Mouse (Mus musculus) limb, embryonic 11.5 days (tissue): ENCODE measurements around the gene Gabra1. TPM values are rescaled to one million over a fixed set of nuclear protein-coding genes. Genes with fewer than 3 reads are reported as not detected.

Source experiments
- ATAC-seq: fragments of 200-750 bp; cut with Nextera tagmentation; 2 replicates; pipeline ENCODE4 v1.8.0; 2017; ENCODE audit warnings: low read depth; ENCODE audit not compliant: insufficient number of reproducible peaks, low FRiP score, low TSS enrichment
- DNase-seq: peaks from one replicate; pipeline ENCODE4 v3.0.0-alpha.2; 2015; ENCODE audit warnings: low spot score
- H3K27ac ChIP-seq: fragments of 300-500 bp; sonication (generic); replicated peaks from 2 replicates; pipeline ENCODE4 v1.5.1; 2014; ENCODE audit warnings: low read depth, mild to moderate bottlenecking, low read length
- H3K27me3 ChIP-seq: fragments of 300-500 bp; sonication (generic); 2 replicates; pipeline ENCODE4 v1.6.1; 2014; ENCODE audit warnings: mild to moderate bottlenecking, low read length, mixed read lengths; ENCODE audit not compliant: control insufficient read depth, insufficient read depth
- H3K36me3 ChIP-seq: fragments of 300-500 bp; sonication (generic); 2 replicates; pipeline ENCODE4 v1.6.1; 2014; ENCODE audit warnings: mild to moderate bottlenecking, low read length, moderate library complexity, mixed read lengths; ENCODE audit not compliant: control insufficient read depth, insufficient read depth
- H3K4me1 ChIP-seq: fragments of 300-500 bp; sonication (generic); 2 replicates; pipeline ENCODE4 v1.6.1; 2014; ENCODE audit warnings: low read length, mixed read lengths; ENCODE audit not compliant: control insufficient read depth, insufficient read depth
- H3K4me2 ChIP-seq: fragments of 300-500 bp; sonication (generic); 2 replicates; pipeline ENCODE4 v1.6.1; 2014; ENCODE audit warnings: low read depth, mild to moderate bottlenecking, moderate library complexity; ENCODE audit not compliant: severe bottlenecking
- H3K4me3 ChIP-seq: fragments of 300-500 bp; sonication (generic); 2 replicates; pipeline ENCODE4 v1.5.1; 2014; ENCODE audit warnings: low read depth, low read length
- H3K9ac ChIP-seq: fragments of 300-500 bp; sonication (generic); 2 replicates; pipeline ENCODE4 v1.6.1; 2014; ENCODE audit warnings: mild to moderate bottlenecking, low read length
- H3K9me3 ChIP-seq: fragments of 300-500 bp; sonication (generic); 2 replicates; pipeline ENCODE4 v1.6.1; 2016; ENCODE audit warnings: low read length; ENCODE audit not compliant: control insufficient read depth
- WGBS: fragments of 180-500 bp; shearing (Covaris S2); extraction: QIAGEN DNeasy Blood & Tissue Kit; methylation state at CpG from one replicate; pipeline ENCODE4 v1.1.7; 2014; 5-methylcytosine and 5-hydroxymethylcytosine counted together
- polyA plus RNA-seq: library from polyadenylated mRNA; unstranded; fragments of >200 nt; fragmentation: Nextera tagmentation; extraction: Ambion mirVana; gene quantifications from 2 replicates; pipeline ENCODE4 v1.2.1, GENCODE M21; 2014

Gabra1 gene
- polyA plus RNA-seq, 1 experiment from 2014 or later, result 0.37 TPM

- no peak for DNase-seq
- H3K36me3 ChIP-seq, result no peaks in the 10 kb centered on the region
- H3K27ac ChIP-seq, result no peak overlapping the region
- H3K9ac ChIP-seq, result no peak overlapping the region
- no peak overlapping the region for H3K4me3 ChIP-seq
- H3K4me2 ChIP-seq, result no peak overlapping the region
- no peaks in the 10 kb centered on the region for H3K9me3 ChIP-seq
- H3K27me3 ChIP-seq, result no peaks in the 10 kb centered on the region
- H3K4me1 ChIP-seq, result no peaks in the 10 kb centered on the region
- ATAC-seq, result no peak
Observed at GRCm38 (mm10) chr11:42109627-42110026, 73.1 kb downstream of the Gabra1 start.

- no peaks in the 10 kb centered on the region for H3K4me1 ChIP-seq
- H3K4me3 ChIP-seq, result no peak overlapping the region
- no peak for DNase-seq
- no peak overlapping the region for H3K27ac ChIP-seq
- no peaks in the 10 kb centered on the region for H3K9me3 ChIP-seq
- no peak overlapping the region for H3K9ac ChIP-seq
- no peaks in the 10 kb centered on the region for H3K36me3 ChIP-seq
- no peaks in the 10 kb centered on the region for H3K27me3 ChIP-seq
- WGBS, result 83% methylated on average over 2 of the region's 2 CpGs
- ATAC-seq, result no peak
- H3K4me2 ChIP-seq, result no peak overlapping the region
Observed at GRCm38 (mm10) chr11:42095556-42095955, 87.2 kb downstream of the Gabra1 start.

Other genes with a start within 250 kb of the Gabra1 start
- gene Gabrg2, start 182.1 kb downstream of the Gabra1 start, polyA plus RNA-seq, result not detected in 2 replicates
- gene Gabra6, start 138.1 kb upstream of the Gabra1 start, polyA plus RNA-seq, result not detected in 2 replicates
- 0.49 and 0.71 TPM in 2 replicates for gene Gabrb2, start 236.8 kb upstream of the Gabra1 start, polyA plus RNA-seq